Mouse (Mus musculus): Measurements from ENCODE around the gene Clrn2.

DNA sequence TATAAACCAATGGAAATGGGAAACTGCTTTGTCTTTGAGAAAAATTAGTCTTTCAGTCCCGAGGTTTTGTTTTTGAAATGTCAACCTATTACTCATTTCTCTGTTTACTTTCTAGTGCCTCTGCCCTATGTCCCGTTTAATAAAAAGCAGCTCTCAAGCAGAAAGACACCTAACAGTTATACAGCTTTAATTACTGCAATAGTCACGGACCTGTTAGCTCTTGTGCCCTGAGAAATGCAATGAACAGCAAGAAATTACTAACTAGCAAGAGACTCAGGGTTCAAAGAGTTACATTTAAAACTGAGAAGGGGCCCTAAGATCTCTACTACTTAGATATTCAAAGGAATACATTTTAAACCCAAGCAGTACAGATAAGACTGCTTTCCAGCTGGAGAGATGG lies 11.8 kb upstream of the Clrn2 start:
- TF ChIP-seq POLR2A (IDR thresholded peaks at IDR 0.05; ENCODE audit: borderline replicate concordance, insufficient read depth, low read length) (no peak), CTCF (IDR thresholded peaks at IDR 0.05; ENCODE audit: borderline replicate concordance, insufficient read depth, low read depth, low read length) (no peak)
